Mouse (Mus musculus): ENCODE measurements around the gene Cd5. TPM values are rescaled to one million over a fixed set of nuclear protein-coding genes. Genes with fewer than 3 reads are reported as not detected.

The Cd5 gene
- total RNA-seq, 2 experiments from 2014 or later = 0.22 to 0.34 TPM

DNA sequence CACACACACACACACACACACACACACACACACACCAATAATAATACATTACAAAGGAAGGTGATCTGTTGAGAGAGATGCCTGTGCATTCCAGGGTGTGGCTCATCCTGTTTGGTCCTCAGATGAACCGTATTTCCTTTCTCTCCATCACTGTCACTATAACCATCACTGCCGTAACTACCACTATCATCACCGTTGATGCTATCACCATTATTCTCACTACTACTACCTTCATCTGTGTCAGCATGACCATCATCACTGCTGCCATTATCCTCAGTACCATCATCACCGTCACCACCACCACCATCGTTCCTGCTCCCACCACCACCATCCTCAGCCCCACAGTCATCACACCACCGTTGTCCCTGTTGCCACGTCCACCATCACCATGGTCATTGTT, 6.8 kb downstream of the Cd5 start:
- no peak for DNase-seq (ENCODE audit: low spot score in 2 of 2)

DNA sequence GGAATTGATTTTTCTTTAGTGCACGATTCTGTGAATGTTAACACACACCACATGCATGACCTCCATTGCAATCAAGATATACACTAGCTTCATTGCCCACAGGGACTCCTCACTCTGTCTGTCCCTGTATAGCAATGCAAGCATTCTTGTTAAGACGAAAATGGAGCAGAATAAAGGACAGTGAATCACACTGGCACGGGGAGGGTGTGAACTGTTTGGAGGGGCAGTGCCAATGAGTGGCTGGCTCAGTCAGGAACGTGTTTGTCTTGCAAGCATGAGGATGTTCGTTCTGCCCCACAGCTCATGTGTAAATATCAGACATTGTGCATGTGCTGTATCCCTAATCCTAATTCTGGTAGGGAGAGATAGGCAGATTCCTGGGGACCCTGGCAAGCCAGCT, 8.3 kb downstream of the Cd5 start:
- DNase-seq (ENCODE audit: low spot score in 2 of 2) = no peak

DNA sequence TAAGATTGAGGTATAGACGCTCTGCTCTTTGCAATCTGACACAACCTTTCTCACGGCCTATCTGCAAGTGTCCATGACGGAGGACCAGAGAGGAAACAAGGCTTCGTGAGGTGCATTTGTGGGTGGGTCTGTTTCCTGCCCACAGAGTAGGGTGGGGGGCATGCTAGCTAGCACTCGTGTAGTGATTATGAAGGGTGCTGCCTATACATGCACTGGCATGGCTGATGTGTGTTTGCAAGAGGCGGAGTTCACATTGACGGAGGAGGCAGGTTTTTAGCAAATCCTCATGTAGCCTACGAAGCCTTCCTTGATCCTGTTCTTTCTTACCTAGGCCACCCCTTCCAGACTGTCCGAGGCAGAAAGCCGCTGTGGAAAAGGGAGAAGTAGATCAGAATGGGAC, 8.9 kb downstream of the Cd5 start:
- no peak for DNase-seq (ENCODE audit: low spot score in 2 of 2)

DNA sequence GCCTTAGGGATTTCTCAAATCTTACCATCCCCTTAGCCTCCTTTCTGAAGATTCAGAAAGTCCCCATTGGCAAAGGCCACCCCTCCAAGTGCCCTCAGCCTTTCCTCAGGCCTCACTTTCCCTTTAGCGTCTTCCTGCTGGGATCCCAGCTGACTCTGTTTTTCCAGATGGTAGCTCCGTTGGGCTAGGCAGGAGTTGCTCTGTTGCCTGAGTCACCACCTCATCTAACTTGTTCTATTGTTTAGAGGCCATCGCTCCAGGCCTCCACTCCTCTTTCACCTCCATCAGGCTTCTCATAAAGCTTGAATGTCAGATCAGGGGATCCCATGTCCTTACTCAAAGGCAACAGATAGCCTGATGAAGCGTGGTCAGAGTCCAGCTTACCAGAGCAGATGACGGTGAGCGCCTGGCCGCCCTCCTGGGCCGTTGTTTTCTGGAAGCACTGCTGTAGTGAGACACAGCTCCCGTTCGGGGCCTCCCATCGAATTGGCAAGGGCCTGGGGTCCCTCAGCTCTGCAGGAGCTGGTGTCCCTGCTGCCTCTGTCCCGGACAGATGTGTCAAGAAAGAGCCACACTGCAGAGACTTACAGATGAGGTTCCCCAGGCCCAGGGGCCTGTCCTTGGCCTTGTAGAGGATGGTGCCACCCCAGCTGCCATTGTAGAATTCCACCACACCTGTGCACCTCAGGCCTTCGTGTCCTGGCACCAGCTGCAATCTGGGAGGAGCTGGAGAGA, 14.0 kb downstream of the Cd5 start:
- DNase-seq (ENCODE audit: low spot score in 2 of 2) = no peak

DNA sequence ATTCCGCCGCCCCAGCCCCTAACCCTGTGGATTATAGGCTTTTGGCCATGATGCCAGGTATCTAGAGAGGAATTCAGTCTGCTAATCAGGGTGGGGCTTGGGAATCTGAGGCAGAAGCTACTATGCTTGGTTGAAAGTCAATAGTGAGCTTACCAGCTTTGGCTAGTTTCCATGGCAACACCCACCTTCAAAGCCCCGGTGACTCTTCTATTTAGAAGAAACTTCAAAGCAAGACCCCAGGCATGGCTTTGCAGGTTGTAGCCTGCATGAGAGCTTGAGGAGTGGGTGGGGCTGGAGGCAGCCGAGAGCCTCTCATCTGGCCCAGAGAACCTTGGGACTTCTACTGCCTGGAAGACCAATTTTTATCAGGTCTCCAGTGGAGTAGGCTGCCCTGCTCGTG, 15.2 kb downstream of the Cd5 start:
- DNase-seq (ENCODE audit: low spot score in 2 of 2) = no peak

DNA sequence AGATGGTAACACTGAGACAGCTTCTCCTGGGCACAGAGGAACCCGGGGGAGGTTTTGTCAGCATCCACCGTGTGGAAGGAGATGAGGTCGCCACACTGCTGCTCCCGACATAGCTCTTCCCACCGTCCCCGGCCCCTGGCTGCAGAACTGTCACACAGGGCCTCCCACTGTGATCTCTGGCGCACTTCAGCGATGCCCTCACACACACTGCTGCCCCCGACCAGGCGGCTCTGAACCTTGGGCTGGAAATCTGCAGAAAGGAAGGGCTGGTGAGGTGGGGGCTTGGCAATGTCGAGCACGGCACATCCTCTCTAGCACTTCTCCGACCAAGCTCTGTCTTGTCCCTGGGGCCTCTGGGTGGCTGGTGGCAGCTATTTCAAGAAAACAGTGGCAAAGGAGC, 15.7 kb downstream of the Cd5 start:
- no peak for DNase-seq (ENCODE audit: low spot score in 2 of 2)

DNA sequence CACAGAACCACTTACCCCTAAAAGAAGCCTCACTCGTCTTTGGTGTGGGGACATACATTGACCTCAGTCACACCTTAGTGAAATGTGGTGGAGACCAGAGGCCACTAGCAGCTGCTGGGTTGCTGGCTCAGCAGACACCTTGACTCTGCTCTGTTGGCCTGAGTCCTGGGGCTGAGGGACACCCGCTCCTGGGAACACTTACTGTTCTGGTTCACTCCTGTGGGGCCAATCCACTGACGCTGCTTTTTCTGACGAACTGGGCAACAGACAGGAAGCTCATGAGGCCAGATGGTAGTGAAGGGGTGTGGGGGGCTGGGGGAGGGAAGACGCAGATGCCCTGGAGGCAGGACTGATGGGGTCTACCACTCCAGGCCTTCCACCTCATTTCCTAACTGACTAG, 17.7 kb downstream of the Cd5 start:
- no peak for DNase-seq (ENCODE audit: low spot score in 2 of 2)

DNA sequence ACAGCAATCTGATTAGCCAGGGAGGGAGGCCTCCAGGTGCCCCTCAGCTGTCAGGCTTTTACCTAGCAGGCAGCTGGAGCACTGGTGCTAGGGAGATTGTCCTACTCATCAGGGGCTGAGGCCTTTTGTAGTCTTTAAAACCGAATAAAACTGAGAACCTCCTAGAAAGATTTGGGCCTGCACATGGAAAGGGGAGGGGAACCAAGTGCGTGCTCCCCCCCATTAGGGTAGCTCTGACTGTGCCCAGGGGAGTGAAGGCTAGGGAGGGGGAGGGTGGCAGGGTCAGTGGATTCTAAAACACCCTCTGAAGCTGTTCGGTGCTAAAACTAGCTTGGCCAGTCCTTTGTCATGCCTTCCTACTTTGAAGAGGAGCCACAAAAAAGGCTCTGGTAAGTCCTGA, 18.3 kb downstream of the Cd5 start:
- DNase-seq (ENCODE audit: low spot score in 2 of 2) = no peak

DNA sequence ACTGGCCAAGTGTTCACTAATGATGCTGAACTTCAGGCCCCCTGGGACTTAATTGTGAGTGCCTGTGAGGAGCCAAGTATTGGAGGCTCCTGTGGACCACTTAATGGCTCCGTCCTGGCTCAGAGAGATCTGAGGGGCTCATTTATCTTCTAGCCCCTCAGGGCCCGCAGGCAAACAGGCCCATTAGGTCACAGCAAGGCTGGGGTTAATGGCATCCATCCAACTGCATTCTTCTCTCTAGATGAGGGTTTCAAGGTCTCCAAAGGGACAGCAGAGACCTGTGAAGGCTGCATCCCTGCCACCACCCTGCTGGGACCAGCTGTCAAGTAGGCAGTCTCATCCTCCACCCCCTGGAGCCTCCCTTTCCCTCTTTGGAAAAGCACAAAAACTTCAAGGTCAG, 19.1 kb downstream of the Cd5 start:
- no peak for DNase-seq (ENCODE audit: low spot score in 2 of 2)

DNA sequence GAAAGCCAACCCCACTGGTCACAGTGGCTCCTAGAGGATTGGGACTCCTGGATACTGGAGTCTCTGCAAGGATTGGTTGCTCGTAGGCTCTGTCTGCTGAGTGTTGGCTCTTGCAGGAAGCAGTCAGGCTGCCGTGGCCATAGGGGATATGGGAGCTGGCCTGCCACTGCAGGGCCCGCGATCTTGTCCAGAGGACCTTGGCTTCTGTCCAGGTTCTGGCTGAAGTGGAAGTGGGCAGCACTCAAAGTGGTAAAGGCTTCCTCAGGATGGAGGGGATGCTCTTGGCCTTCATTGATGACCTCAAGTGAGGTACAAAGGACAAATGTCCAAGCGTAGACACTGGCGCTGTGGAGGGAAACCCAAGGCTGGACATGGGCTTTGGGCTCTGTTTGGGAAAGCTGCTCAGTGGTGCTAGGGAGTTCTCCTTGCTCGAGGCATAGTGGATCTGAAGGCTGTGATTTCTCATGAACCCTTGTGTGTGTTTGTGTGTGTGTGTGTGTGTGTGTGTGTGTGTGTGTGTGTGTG, 20.5 kb downstream of the Cd5 start:
- no peak for DNase-seq (ENCODE audit: low spot score in 2 of 2)

DNA sequence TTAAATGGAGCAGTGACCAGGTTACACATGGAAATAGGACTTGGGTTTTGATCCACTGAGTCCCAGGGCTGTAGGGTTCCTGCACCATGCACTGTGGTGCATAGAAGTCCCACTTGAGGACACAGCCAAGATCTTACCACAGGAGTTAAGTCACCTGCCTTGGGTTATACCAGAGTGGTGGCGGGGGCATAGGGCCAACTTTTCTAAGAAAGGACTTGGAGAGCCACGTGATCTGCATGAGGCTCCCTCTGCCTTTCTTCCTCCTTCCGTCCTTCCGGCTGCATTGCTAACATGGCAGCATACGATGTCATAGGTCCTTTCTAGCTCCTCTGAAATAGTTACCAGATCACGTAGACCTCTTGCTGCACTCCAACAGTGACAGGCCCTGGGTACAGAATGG, 23.3 kb downstream of the Cd5 start:
- DNase-seq (ENCODE audit: low spot score in 2 of 2) = no peak

DNA sequence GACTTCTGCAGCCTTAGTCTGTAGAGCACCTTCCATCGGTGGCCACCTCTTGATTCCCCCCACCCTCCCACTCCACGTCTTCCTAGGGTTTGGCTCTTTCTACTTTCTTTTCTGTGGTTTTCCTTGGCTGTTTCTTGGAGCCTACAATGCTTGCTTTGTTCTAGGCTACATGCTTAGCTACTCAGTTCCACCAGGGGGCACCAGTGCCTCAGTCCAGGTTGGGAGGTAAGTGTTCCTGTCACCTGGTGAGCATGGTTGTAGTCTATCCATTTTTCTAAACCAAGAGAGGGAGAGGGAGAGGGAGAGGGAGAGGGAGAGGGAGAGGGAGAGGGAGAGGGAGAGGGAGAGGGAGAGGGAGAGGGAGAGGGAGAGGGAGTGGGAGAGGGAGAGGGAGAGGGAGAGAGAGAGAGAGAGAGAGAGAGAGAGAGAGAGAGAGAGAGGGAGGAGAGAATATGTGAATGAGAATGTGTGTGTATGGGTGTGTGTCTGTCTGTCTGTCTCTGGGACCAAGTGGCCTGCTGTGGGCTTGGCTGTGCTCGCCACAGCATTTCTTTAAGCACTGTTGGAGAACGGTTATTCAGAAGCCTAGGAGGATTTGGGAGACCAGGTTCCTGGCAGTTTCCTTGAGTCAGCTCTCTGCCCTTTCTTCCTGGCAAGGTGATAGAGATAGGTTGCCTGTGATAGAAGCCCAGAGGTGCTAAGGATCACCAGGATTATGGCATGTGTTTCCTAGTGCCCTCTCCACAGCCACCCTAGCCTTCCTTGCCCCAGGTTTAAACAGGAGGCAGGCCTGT, 23.9 kb downstream of the Cd5 start:
- peak; percentile 32 to 49 for DNase-seq (ENCODE audit: low spot score in 2 of 2)

DNA sequence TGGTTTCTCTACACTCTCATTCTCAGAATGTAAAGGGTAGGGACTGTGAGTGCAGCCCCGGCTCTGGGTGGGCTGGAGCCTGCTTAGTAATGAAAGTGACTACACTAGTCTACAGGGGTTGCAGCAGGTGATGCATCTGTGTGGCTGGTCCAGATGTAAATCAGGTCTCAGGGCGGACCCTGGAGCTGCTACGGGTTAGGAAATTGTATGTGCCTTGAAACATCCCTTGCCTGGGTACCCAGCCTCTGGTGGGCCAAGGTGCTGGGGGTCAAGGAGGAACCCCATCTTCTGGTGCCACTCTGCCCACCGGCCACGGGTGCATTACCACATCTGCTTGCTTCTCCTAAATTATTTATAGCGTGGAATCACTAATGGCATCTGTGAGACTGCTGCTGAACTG, 24.6 kb downstream of the Cd5 start:
- no peak for DNase-seq (ENCODE audit: low spot score in 2 of 2)

DNA sequence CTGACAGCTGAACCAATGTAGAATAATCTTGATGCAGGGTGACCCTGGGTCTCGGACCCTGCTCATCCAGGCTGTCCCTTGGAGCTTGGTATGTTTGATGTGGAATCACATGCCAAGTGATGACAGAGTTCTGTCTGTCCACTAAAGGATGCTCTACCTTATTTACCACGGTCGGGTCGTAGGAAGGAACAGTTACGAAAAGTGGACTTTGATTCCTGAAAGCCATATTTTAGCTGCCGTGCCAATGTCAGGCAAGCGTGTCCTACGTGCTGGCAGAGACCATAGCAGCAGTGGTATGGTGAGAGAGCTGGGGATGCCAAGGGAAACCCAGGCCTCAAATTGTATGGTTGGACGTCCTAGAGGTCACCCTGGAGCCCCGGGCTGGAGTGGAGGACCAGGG, 25.3 kb downstream of the Cd5 start:
- DNase-seq (ENCODE audit: low spot score in 2 of 2) = no peak

DNA sequence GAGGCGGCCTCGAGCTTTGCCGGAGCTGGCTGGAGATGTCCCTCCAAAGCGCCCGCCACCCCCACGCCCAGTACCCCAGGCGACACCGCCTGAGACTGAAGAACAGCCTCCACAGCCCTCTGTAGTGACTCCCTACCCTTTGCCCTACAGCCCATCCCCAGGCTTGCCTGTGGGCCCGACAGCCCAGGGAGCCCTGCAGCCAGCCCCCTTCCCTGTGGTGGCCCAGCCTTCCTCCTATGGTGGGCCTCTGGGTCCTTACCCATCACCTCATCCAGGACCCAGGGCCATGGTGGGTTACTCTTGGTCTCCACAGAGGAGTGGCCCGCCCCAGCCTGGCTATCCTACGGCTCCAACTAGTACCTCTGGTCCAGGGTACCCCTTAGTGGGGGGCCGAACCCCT, 26.2 kb downstream of the Cd5 start:
- no peak for DNase-seq (ENCODE audit: low spot score in 2 of 2)

DNA sequence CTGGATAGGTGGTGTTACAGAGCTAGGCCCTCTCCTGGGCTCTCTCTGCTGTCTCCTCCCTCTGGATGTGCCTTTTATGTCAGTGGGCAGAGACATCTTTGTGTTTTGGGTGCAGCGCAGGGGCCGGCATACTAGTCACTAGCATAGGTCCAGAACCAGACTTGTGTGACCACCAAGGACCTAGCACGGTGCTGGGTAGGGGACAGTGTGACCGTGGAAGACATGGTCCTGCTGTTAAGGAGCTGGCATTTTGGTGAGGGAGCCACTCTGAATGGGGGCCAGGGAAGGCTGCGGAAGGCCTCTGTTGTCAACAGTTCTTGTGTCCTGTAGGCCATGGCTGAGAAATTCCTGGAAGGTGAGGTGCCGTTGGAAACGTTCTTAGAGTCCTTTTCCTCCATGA, 26.6 kb downstream of the Cd5 start:
- no peak for DNase-seq (ENCODE audit: low spot score in 2 of 2)

DNA sequence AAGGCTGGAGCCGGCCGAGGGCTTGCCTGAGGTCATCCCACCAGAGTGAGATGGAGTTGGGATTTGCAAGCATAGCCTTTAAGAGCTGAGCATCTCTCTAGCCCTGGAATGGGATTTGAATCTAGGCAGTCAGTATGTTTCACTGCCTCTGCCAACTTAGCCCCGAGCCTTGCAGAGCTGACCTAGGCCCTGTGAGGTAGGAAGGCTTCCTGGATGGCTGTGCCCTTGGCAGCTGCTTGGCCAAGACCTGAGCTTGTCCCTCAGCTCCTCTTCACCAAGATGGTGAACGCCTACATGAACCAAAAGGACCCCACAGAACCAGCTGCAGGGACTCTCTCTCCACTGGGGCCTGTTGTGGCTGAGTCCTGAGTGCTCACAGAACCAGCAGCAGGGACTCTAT, 28.1 kb downstream of the Cd5 start:
- DNase-seq (ENCODE audit: low spot score in 2 of 2) = no peak

DNA sequence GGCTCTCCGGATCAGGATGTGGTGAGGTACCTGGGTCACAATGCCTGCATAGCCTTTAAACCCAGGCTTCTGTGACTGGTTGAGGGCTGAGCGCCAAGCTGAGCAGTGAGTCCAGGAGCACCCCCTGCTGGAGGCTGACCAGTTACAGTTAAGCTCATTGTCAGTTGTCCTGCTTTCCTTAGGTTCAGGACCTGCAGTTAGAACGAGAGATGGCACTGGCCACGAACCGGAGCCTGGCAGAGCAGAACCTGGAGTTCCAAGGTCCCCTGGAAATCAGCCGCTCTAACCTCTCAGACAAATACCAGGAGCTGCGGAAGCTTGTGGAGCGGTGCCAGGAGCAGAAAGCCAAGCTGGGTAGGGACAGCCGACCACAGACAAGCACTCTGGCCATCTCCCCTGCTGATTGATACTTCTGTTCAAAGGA, 28.7 kb downstream of the Cd5 start:
- DNase-seq (ENCODE audit: low spot score in 2 of 2) = peak in 1 of 2 experiments; percentile 28

DNA sequence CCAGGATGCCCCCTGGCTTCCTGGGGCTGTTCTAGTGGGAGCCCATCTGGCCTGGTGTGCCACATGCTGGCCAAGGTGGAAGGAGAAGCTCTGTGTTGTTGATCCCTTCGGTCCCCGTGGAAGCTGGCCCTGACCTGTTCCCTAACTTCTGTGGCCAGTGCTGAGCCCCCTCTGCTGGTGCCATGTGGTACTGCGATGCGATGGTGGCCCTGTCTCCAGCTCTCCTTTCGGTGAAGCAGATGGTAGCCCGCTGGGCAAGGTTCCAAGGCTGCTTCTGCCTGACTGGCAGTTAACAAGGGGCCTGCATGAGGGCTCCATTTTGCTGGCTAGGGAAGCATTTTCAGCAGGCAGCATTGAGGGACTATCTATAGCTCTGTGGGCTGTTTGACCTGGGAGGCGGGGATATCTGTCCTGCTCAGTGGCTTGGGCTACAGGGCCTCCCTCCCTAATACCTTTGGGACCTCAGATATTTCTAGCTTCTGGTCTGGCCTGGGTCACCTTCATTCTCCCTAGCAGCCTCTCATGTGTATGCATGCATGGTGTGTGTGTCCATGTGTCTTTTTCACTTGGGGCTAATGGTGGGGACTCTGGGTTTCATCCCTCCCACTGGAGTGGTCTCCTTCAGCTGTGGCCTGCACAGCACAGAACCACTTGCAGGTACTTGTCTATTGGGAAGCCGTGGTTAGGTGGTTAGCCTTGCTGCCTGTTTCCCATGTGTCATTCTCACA, 29.3 kb downstream of the Cd5 start:
- peak; percentile 81 to 95 for DNase-seq (ENCODE audit: low spot score in 2 of 2)

DNA sequence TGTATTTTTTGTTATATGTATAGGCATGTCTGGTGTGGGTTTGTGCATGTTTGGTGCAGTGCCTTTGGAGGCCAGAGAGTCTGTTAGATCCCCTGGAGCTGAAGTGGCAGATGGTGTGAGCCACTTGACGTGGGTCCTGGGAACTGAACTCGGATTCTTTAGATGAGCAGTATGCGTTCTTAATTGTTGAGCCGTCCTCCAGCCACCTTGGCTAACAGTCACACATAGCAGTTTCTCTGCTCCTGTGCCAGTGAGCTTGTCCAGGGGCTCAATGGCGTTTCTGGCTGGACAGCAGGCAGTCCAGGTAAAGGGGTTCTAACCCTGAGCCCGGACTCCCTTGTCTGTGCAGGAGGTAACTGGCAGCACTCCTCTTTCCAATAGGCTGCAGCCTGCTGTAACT, 29.9 kb downstream of the Cd5 start:
- no peak for DNase-seq (ENCODE audit: low spot score in 2 of 2)

DNA sequence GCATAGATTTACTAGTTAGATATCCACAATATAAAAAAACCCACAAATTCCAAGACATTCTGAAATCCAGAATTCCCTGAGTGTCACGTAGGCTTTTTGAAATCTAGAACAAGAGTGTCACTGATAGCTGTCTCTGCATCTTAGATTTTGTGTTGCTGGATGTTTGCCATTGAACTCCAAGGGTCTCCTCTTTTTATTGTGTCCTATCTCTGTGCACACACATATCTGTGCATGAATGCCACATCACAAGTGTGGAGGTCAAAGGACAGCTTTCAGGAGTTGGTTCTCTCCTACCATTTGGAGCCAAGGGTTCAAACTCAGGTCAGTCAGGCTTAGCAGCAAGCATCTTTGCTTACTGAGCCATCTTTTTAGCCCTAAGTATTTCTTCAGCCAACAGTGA, 30.9 kb downstream of the Cd5 start:
- no peak for DNase-seq (ENCODE audit: low spot score in 2 of 2)
